Mouse (Mus musculus): ENCODE measurements around the gene Klhl29.

Klhl29 gene

DNA sequence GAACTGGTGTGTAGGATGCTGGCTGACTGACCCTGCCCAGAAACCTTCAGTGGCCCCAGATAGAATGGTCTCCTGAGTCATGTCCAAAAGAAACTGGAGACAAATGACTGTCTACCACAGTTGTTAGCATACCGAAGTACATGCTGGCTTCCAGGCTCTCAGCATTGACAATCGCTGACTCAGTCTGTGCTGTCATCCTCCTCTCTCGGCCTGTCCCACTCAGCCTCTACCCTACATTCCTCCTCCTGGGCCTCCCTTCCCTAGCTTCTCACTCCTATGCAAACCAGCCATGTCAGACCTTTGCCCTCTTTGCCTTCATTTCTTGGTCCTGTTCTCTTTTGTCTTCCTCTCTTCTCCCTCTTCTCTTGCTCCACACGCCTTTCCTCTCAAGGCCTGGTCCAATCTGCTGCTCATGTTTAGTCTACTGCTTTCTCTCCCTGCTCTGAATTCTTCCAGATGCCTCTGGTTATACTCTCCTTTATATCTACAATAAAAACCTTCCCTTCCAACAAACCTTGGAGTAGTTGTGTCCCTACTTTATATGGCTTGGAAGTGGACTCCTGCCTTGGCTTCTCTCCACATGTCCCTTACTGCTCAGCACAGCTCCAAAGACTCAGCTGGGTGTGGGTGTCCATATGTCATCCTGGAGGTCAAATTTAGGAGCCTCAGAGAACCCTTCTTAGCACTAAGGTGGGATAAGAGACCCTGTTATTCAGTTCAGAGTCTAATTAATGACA lies 121.1 kb downstream of the Klhl29 start:
- no peak for DNase-seq (ENCODE audit: low read depth)

GRCm38 (mm10) chr12:5253289-5254005 lies 122.0 kb downstream of the Klhl29 start:
- DNase-seq (ENCODE audit: low read depth), result no peak

DNA sequence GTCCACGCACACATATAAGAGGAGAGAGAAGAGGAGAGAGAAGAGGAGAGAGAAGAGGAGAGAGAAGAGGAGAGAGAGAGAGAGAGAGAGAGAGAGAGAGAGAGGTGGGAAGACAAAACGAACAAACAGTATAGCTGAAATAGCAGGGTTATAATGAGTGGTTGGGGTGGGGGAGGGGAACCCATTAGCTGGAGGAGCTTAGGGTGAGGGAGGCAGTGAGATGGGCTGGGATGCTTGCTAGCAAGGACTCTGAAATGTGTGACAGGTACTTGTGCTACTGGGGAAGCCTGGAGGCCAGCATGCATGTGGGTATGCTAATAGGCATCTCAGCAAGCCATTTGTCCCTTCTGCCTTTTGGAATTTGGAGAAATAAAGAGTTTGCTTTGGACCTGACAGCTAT lies 122.9 kb downstream of the Klhl29 start:
- no peak for DNase-seq (ENCODE audit: low read depth)

GRCm38 (mm10) chr12:5250042-5250441 lies 125.4 kb downstream of the Klhl29 start:
- DNase-seq (ENCODE audit: low read depth), result no peak

DNA sequence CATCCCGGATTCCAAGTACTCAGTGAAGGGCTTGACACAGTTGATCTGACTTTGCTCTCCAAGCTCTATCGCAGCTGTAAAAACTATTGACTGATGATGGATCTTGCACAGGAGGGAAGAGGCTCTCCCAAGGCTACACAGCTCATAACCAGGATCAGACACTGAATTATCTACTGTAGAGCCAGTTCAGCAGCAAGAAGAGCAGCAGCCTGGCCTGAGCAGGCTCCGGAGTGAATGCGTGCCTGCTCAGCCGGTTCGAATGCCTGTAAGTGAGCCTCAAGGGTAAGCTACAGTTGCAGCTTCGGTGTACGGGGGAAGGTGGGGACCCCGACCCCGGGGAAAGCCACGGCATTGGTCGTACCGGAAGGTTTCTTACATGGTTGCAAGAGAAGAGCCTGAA lies 126.4 kb downstream of the Klhl29 start:
- DNase-seq (ENCODE audit: low read depth), result no peak

DNA sequence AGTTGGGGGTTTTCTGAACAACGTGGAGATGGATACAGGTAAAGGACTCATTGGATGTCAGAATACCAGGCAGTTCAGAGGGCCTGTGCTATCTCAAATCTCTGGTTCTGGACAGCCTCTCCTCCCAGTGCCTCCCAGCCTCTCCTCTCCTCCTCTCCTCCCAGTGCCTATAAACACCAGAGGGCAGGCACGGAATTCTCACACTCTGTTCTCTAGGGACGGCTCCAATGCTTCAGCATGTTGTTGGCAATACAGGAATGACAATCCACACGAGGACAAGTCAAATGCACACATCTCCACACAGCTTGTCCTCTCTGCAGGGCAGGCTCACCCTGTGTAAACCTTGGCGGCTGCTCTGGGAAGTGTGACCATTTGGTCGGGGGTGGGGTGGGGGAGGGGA lies 128.0 kb downstream of the Klhl29 start:
- no peak for DNase-seq (ENCODE audit: low read depth)

DNA sequence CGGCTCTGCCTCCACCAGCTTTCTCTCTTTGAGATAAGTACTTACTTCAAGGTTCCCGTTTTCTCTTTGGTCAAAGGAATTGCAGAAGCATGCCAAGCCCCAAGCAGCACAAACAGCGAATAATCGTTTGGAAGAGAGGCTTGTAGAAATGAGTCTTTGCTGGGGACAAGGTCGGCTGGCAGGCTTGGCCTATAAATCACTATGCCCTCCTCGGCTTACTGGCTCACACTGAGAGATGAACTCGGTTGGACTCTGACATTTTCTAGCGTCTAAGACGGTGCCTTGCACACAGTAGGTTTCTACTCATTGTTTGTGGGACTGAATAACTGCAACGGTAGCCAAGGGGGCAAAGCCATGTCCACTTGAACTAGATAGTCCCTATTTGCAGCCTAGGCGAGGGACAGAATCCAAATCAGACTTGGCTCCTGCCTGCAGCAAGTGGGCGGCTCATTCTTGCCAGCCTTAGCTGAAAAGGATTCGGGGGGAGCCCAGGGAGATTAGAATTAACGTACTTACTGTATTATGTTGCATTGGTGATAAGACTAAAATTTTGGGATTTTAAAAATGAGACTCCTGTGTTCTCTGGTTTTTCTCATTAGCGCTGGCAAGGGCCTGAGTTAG lies 128.7 kb downstream of the Klhl29 start:
- DNase-seq (ENCODE audit: low read depth), result no peak

GRCm38 (mm10) chr12:5246193-5246621 lies 129.3 kb downstream of the Klhl29 start:
- DNase-seq (ENCODE audit: low read depth), result no peak

GRCm38 (mm10) chr12:5245207-5245597 lies 130.3 kb downstream of the Klhl29 start:
- DNase-seq (ENCODE audit: low read depth), result no peak

DNA sequence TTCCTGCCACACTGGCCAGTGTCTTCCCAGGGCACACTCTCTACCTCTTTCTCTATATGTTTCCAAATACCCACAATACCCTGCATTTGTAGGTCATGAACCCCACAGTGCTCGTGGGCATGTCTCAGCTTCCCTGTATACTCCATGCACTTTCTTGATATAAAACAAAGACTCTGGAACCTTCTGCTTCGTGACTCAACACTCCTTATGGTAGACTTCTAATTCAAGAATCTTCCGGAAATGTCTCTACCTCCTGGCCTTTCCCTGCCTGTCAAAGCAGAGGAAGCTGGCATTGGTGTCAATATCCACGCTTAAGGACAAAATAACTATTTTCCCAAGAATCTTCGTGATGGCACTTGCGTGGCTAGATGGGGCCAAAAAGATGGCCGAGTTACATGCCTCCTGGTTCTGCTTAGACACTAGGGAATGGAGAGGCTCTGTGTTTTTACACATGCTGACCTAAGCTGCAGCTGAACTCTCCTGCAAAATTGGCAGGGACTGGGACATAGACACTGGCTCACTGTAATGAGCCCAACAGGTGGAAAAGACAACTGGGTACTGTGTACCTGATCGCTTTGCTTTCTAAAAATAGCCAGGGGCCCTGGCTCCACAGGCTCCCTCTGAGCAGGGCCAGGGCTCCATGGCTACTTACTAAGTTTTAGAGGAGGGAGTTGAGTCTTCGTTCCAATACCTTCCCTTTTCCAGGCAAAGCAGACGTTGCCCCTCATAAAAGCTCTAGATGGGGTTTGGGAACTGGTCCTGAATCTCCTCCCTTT lies 130.9 kb downstream of the Klhl29 start:
- DNase-seq (ENCODE audit: low read depth), result no peak

DNA sequence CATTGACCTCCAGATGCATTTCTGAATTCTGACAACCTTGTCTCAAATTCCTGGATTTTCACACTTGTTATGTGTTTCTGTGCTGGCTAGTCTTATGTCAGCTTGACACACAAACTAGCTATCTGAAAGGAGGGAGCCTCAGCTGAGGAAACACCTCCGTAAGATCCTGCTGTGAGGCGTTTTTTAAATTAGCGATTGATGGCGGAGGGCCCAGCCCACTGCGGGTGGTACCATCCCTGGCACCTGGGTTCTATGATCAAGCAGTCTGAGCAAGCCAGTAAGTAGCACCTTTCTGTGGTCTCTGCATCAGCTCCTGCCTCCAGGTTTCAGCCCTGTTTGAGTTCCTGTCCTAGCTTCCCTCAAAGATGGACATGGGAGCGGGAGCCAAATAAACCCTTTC lies 131.6 kb downstream of the Klhl29 start:
- DNase-seq (ENCODE audit: low read depth), result no peak

- no peak for DNase-seq (ENCODE audit: low read depth)
Observed at GRCm38 (mm10) chr12:5243449-5243848, 132.0 kb downstream of the Klhl29 start.

DNA sequence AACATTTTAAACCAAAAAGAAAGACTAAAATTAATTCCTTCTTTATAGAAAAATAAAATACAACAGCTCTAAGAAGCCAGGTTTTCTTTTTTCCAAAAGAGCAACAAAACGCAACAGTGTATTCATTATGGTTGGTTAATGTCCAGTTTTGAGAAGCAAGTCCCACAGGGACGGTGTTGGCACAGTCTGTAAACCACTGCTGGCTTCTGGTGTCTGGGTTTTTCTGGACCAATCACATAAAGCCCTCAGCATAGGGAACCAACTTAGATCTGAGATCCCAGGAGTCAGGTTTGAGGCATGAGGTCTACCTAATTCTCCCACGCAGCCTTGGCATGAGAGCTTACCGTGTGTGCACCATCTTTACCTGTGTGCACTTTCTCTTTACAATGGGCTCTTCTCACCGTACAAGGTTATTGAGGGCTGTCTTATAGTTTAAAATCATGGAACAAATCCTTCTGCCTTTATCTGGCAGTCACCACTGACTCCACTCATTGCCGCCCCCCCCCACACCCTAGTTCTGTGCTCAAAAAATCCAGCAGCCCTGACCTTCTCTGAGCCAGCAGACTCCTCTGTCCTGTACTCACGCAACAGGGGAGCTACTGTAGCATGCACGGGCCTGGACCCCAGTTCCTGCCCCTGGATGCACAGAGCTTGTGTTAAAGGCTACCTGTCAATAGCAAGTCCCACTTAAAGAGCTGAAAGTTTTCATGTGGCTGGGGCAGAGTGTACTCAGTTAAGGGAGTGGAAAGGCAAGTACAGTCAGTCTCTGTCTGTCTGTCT lies 132.7 kb downstream of the Klhl29 start:
- no peak for DNase-seq (ENCODE audit: low read depth)

- DNase-seq (ENCODE audit: low read depth), result no peak
Observed at GRCm38 (mm10) chr12:5239451-5240245, 135.8 kb downstream of the Klhl29 start.

- DNase-seq (ENCODE audit: low read depth), result no peak
Observed at GRCm38 (mm10) chr12:5237078-5237477, 138.4 kb downstream of the Klhl29 start.

- no peak for DNase-seq (ENCODE audit: low read depth)
Observed at GRCm38 (mm10) chr12:5235596-5235995, 139.9 kb downstream of the Klhl29 start.

DNA sequence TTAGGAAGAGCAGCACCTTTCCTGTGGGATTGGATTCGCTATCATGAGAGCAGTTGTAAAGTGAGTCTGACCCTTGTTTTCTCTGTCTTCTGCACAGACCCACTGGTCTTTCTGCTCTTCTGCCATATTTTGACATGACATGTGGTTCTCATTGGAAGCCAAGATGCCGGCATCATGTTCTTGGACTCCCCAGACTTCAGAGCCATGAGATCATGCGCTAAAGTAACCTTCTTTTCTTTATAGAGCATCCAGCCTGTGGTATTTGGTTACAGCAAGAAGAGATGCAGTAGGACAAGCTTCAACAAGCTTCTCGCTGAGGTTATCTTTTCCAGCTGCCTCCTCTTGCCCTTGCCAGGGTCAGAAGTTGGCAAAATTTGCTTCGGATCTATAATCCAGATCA lies 145.0 kb downstream of the Klhl29 start:
- DNase-seq (ENCODE audit: low read depth), result no peak

DNA sequence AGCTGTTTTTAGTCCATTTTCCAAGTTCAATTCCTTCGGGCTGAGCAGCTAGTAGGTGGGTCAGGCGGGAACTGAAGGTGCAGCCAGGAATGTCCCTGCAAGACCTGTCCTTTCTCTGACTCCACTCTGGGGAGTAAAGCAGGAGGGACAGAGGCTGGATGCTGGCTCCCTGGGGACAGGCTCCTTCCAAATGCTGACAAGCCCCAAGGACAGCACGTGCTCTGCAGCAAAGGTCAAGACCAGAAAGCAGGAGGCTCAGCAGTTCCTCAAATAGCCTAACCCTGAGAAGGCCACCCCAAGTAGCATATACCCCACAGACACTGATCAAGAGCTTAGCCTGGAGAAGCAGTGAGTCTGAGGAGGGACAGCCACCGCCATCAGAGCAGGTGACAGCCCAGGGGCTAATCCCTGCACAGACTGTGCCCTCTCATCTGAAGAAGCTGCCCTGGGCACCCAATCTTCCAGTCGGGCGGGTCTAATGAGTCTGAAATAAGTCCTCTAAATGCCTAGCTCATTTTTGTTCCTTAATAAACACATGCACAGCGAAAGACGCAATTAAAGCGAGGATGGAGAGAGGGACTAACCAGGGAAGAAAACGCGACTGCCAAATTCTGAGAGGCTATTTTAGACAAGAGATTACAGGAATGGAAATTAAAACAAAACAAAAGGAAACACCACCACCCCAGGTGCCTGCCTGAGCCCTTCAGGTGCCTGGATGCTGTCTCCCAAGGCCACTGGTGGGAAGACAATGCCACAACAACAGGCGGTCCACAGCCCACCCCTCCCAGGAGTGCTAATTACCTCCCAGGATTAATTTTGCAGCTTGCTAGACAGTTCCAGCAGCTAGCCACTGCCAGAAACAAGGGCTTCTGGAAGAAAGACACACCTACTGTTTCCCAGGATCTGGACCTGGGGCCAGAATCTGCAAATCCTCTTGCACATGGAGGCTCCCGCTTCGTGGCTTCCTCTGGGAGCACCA lies 148.5 kb downstream of the Klhl29 start:
- no peak for DNase-seq (ENCODE audit: low read depth)

- DNase-seq (ENCODE audit: low read depth), result no peak
Observed at GRCm38 (mm10) chr12:5223595-5223994, 151.9 kb downstream of the Klhl29 start.

Data from 416B (cell line).